Mouse (Mus musculus): ENCODE results near the gene Pafah1b2. TPM values are rescaled to one million over a fixed set of nuclear protein-coding genes. Genes with fewer than 3 reads are reported as not detected.
A peak's percentile ranks its signal among the peaks of the same experiment; 100 is the strongest.

Gene Pafah1b2
- polyA plus RNA-seq, 1 experiment from 2014 or later: 82.8 TPM

DNA sequence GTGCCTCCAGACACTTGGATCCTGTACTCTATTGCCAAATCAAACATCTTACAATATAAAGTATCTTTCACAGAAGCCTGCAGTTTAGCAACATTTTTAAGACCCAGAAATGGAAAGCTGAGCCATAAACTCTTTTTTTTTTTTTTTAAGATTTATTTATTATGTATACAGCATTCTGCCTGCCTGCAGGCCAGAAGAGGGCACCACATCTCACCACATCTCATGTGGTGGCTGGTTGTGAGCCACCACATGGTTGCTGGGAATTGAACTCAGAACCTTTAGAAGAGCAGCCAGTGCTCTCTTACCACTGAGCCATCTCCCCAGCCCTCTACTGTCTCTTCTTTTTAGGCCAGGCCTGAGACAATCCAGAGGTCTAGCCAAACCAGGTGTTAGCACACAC is 31.2 kb downstream of the Pafah1b2 start:
- ATAC-seq: no peak
- no peak overlapping the region for H3K9ac ChIP-seq (replicated peaks; ENCODE audit: low read depth)

DNA sequence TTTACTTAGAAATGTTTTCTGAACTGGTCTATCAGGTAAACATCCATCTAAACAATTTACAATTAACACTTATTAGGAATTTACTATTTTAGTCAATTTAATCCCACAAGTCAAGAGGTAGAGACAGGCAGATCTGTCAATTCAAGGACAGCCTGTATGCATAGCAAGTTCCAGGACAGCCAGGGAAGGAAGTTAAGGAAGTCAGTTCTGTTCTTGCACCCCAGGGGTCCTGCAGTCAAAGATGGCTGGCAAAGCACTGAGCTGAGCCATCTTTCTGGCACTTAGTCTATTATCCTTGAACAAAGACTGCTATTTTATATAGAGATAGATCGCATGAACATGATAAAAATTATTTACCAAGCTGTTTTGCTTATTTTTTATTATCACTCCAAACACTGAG is 31.9 kb downstream of the Pafah1b2 start:
- ATAC-seq (no peak), DNase-seq (ENCODE audit: low spot score) (no peak)
- WGBS: 91% methylated on average over 1 of the region's 1 CpGs
- H3K4me3 ChIP-seq (ENCODE audit: low read depth, low read length): no peak overlapping the region
- TF ChIP-seq CTCF (IDR thresholded peaks at IDR 0.05) (no peak), EP300 (IDR thresholded peaks at IDR 0.05) (no peak)
- no peak overlapping the region for H3K9ac ChIP-seq (replicated peaks; ENCODE audit: low read depth)
- no peaks in the 10 kb centered on the region for H3K9me3 ChIP-seq (ENCODE audit: low read length)
- H3K4me2 ChIP-seq (replicated peaks; ENCODE audit: low read depth, low read length): no peak overlapping the region
- no peaks in the 10 kb centered on the region; the same call in 1 of the 2 replicates for H3K36me3 ChIP-seq (ENCODE audit: insufficient read depth, low read length)
- no peaks in the 10 kb centered on the region for H3K27me3 ChIP-seq (replicated peaks; ENCODE audit: insufficient read depth, low read length)
- no peak overlapping the region for H3K27ac ChIP-seq (ENCODE audit: low read length)
- no peaks in the 10 kb centered on the region; the same call in 1 of the 2 replicates for H3K4me1 ChIP-seq (ENCODE audit: insufficient read depth, low read depth, low read length)

More for the DNA sequence above, 31.2 kb downstream of the Pafah1b2 start:
- no peak overlapping the region for H3K27ac ChIP-seq (ENCODE audit: low read length)
- no peaks in the 10 kb centered on the region for H3K27me3 ChIP-seq (replicated peaks; ENCODE audit: insufficient read depth, low read length)
- no peaks in the 10 kb centered on the region for H3K36me3 ChIP-seq (ENCODE audit: insufficient read depth, low read length)
- no peaks in the 10 kb centered on the region; the same call in 1 of the 2 replicates for H3K4me1 ChIP-seq (ENCODE audit: insufficient read depth, low read depth, low read length)
- TF ChIP-seq EP300 (IDR thresholded peaks at IDR 0.05) (no peak), CTCF (IDR thresholded peaks at IDR 0.05) (peak; percentile 40)
- no peak overlapping the region for H3K4me2 ChIP-seq (replicated peaks; ENCODE audit: low read depth, low read length)
- H3K4me3 ChIP-seq (ENCODE audit: low read depth, low read length): no peak overlapping the region
- H3K9me3 ChIP-seq (ENCODE audit: low read length): no peaks in the 10 kb centered on the region
- no peak for DNase-seq (ENCODE audit: low spot score)

DNA sequence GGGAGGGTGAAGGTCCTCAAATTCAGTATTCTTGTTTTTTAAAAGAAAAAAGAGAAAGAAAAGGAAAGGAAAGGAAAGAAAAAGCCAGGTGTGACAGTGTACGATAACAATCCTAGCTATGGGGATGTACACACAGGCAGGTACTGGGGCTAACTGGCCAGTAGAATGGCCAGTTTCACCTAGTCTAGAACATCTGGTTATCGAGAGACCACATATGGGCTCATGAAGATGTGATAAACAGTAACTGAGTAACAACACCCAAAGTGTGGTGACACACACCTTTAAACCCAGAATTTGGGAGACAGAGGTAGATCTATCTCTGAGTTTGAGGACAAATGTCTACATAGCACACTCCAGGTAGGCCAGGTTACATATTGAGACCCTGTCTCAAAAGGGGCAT is 32.7 kb downstream of the Pafah1b2 start:
- WGBS: 88% methylated on average over 2 of the region's 2 CpGs
- TF ChIP-seq CTCF (IDR thresholded peaks at IDR 0.05) (no peak), EP300 (IDR thresholded peaks at IDR 0.05) (no peak)
- no peaks in the 10 kb centered on the region; the same call in 1 of the 2 replicates for H3K4me1 ChIP-seq (ENCODE audit: insufficient read depth, low read depth, low read length)
- no peaks in the 10 kb centered on the region for H3K27me3 ChIP-seq (replicated peaks; ENCODE audit: insufficient read depth, low read length)
- H3K9ac ChIP-seq (replicated peaks; ENCODE audit: low read depth): no peak overlapping the region
- DNase-seq (ENCODE audit: low spot score) (no peak), ATAC-seq (no peak)
- no peak overlapping the region for H3K4me2 ChIP-seq (replicated peaks; ENCODE audit: low read depth, low read length)
- no peaks in the 10 kb centered on the region for H3K9me3 ChIP-seq (ENCODE audit: low read length)
- H3K4me3 ChIP-seq (ENCODE audit: low read depth, low read length): no peak overlapping the region
- no peak overlapping the region for H3K27ac ChIP-seq (ENCODE audit: low read length)
- H3K36me3 ChIP-seq (ENCODE audit: insufficient read depth, low read length): no peaks in the 10 kb centered on the region; the same call in 1 of the 2 replicates

DNA sequence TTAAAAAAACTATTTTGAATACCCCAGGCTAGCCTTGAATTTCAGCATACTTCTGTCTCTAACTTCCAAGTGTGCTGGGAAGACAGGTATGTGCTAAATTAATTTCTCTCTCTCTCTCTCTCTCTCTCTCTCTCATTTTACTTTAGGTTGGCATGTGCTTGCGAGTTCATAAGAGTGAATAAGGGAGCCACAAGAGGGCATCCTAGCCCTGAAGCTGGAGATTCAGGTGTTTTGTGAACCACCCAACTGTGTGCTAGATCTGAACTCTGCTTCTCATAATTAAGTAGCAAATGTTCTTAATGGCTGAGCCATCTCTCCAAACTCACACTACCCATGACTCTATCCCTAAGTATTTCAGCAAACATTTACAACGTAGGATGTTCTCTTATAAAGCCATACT is 35.6 kb downstream of the Pafah1b2 start:
- ATAC-seq: no peak
- WGBS: 77% methylated on average over 2 of the region's 2 CpGs
- H3K4me1 ChIP-seq (ENCODE audit: insufficient read depth, low read depth, low read length): no peaks in the 10 kb centered on the region
- H3K4me3 ChIP-seq (ENCODE audit: low read depth, low read length): no peak overlapping the region
- no peaks in the 10 kb centered on the region for H3K27me3 ChIP-seq (replicated peaks; ENCODE audit: insufficient read depth, low read length)
- H3K9ac ChIP-seq (replicated peaks; ENCODE audit: low read depth): no peak overlapping the region
- no peaks in the 10 kb centered on the region; the same call in 1 of the 2 replicates for H3K36me3 ChIP-seq (ENCODE audit: insufficient read depth, low read length)
- no peak overlapping the region for H3K27ac ChIP-seq (ENCODE audit: low read length)
- no peaks in the 10 kb centered on the region for H3K9me3 ChIP-seq (ENCODE audit: low read length)
- TF ChIP-seq EP300 (IDR thresholded peaks at IDR 0.05): no peak
- TF ChIP-seq CTCF (IDR thresholded peaks at IDR 0.05): peak; percentile 47
- H3K4me2 ChIP-seq (replicated peaks; ENCODE audit: low read depth, low read length): no peak overlapping the region
- no peak for DNase-seq (ENCODE audit: low spot score)

DNA sequence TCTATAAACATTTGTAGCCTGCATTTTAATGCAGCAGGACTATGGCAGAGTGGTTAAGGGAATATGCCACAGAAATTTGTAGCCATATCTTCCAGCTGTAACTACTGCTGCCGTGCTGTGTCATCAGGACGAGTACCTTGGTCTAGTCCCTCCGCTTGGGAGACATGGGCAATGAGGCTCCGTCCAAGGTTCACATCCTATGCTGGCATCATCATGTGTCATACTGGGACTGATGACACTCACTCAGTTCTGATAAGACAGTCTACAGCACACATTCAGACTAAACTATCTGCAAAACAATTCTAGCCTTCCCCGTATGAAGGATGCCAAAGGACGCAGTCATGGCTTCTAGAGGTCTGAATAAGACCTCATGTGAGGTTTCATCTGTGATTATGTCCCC is 48.9 kb downstream of the Pafah1b2 start:
- Histone ChIP-seq H3K36me3 (ENCODE audit: insufficient read depth, low read length) (peaks cover 15% of the 10 kb centered on the region; the same call in 1 of the 2 replicates), H3K4me2 (replicated peaks; ENCODE audit: low read depth, low read length) (no peak overlapping the region), H3K4me3 (ENCODE audit: low read depth, low read length) (no peak overlapping the region), H3K27ac (ENCODE audit: low read length) (no peak overlapping the region), H3K9me3 (ENCODE audit: low read length) (no peaks in the 10 kb centered on the region), H3K27me3 (replicated peaks; ENCODE audit: insufficient read depth, low read length) (no peaks in the 10 kb centered on the region), H3K9ac (replicated peaks; ENCODE audit: low read depth) (no peak overlapping the region), H3K4me1 (ENCODE audit: insufficient read depth, low read depth, low read length) (0 out of 2 replicates have a peak, but pooled peaks cover 2% of the 10 kb centered on the region)
- 77% methylated on average over 6 of the region's 6 CpGs for WGBS
- ATAC-seq: no peak
- TF ChIP-seq EP300 (IDR thresholded peaks at IDR 0.05) (no peak), CTCF (IDR thresholded peaks at IDR 0.05) (no peak)
- DNase-seq (ENCODE audit: low spot score): no peak

DNA sequence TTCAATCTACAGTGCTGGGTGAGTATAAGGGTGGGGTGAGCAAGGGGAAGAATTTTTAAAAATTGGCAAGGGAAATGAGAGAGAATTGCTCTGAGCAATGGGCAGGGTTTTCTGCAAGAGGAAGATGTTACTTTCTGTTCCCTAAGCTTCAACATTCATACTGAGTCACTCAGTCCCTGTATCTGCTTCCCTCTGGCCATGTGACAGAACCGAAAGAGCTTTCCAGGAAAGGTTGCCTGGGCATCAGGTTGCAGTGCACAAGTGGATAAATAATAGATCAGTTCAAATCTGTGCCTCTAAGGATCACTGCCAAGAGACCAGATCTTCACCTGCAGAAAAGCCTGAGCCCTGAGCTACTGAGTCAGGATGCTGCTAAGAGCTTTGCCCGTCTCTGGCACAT is 50.6 kb downstream of the Pafah1b2 start:
- H3K36me3 ChIP-seq (ENCODE audit: insufficient read depth, low read length): peaks cover 12% of the 10 kb centered on the region; the same call in 1 of the 2 replicates

More for the DNA sequence above, 50.6 kb downstream of the Pafah1b2 start:
- no peak overlapping the region for H3K4me2 ChIP-seq (replicated peaks; ENCODE audit: low read depth, low read length)
- ATAC-seq (0 out of 2 replicates have a peak, but pooled peaks have one; percentile 8), DNase-seq (ENCODE audit: low spot score) (peak; percentile 46)
- no peak overlapping the region for H3K27ac ChIP-seq (ENCODE audit: low read length)
- no peak overlapping the region for H3K4me3 ChIP-seq (ENCODE audit: low read depth, low read length)
- H3K9me3 ChIP-seq (ENCODE audit: low read length): no peaks in the 10 kb centered on the region
- H3K9ac ChIP-seq (replicated peaks; ENCODE audit: low read depth): no peak overlapping the region
- WGBS: 73% methylated on average over 2 of the region's 2 CpGs
- H3K27me3 ChIP-seq (replicated peaks; ENCODE audit: insufficient read depth, low read length): no peaks in the 10 kb centered on the region
- 0 out of 2 replicates have a peak, but pooled peaks cover 2% of the 10 kb centered on the region for H3K4me1 ChIP-seq (ENCODE audit: insufficient read depth, low read depth, low read length)
- TF ChIP-seq CTCF (IDR thresholded peaks at IDR 0.05) (no peak), EP300 (IDR thresholded peaks at IDR 0.05) (no peak)

All from lung, postnatal 0 days (tissue).